Mouse (Mus musculus): ENCODE measurements around the gene Hinfp. TPM values are rescaled to one million over a fixed set of nuclear protein-coding genes. Genes with fewer than 3 reads are reported as not detected.

The Hinfp gene
- polyA plus RNA-seq, 1 experiment from 2014 or later: 21.2 TPM

DNA sequence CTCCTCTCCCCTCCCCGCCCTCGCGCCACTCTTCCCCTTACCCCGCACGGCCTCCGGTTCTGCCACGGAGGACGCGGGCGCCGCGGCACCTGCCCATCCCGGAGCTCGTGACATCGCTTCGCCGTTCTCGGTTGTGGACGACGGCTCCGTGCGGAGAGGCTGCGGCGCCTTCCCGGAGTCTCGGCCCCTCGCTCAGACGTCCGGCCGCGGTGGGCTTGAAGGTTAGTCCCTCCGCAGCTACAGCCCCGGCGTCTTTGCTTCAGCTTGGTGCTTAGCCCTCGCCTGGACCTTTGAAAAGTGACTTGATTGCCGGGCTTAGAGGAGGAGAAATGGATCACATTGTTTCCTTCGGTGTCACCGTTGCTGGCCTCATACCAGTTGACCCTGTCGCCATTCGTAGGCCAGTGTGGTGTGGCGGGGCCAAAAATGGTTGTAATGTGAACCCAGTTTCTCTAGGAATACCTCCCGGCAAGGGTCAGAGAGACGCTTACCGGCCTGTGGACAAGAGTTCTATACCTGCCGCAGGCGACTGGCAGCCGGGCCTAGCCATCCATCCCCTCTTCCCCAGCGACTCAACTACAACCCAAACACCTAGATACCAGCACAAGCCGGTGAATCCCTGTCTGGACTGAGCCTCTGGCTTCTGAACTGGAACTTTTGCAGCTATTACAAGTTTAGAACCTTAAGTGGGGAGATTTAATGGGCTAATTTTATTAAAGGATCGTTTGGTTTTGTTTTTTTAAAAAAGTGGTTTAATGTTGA lies 30.0 kb upstream of the Hinfp start:
- peak overlapping the region; percentile 99 for H3K9ac ChIP-seq (ENCODE audit: low read length)
- peaks cover 36% of the 10 kb centered on the region for H3K36me3 ChIP-seq (ENCODE audit: control insufficient read depth, insufficient read depth, low read length)
- peak overlapping the region; percentile 97 for H3K4me3 ChIP-seq (replicated peaks; ENCODE audit: low read length)
- no peak for ATAC-seq (ENCODE audit: insufficient read depth, low FRiP score)
- peak overlapping the region; percentile 96 for H3K27ac ChIP-seq (ENCODE audit: low read length)
- H3K27me3 ChIP-seq (ENCODE audit: control insufficient read depth, insufficient read depth, low read length): no peaks in the 10 kb centered on the region
- H3K4me1 ChIP-seq (ENCODE audit: control insufficient read depth, insufficient read depth, low read length): peaks cover 16% of the 10 kb centered on the region
- 0% methylated on average over 50 of the region's 50 CpGs for WGBS
- peak overlapping the region; percentile 84 for H3K4me2 ChIP-seq (ENCODE audit: low read depth, low read length)
- H3K9me3 ChIP-seq (replicated peaks; ENCODE audit: control insufficient read depth, low read length): no peaks in the 10 kb centered on the region

DNA sequence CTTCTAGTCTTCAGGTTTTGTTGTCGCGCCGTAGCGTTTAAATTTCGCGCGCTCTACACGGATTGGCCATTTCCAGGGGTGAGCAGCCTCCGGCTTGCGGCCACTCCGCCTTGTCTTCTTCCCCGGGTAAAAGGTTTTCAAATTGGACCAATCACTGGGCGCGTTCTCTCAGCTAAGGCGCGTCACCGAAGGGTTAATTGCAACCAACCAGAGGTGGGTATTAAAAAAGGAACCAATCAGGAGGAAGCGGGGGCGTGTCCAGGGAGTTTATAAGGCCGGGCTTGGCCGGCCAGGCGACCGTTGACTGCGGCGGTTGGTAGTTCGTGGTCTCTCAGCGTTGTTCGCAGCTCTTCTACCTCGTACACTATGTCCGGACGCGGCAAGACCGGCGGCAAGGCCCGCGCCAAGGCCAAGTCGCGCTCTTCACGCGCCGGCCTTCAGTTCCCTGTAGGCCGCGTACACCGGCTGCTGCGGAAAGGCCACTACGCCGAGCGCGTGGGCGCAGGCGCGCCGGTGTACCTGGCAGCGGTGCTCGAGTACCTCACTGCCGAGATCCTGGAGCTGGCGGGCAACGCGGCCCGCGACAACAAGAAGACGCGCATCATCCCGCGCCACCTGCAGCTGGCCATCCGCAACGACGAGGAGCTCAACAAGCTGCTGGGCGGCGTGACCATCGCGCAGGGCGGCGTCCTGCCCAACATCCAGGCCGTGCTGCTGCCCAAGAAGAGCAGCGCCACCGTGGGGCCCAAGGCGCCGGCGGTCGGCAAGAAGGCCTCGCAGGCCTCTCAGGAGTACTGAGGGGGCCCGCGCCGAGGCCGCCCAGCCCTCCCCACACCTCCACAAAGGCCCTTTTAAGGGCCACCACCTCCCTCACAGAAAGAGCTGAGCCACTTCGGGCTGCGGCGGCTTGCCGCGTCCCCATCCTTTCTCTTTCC lies 29.2 kb upstream of the Hinfp start, which contains the start of gene H2afx:
Gene H2afx, plus strand, starts transcription at position 299 of the 935 bp plus-strand sequence.
- under 1% methylated on average over 91 of the region's 91 CpGs for WGBS
- peak within 1 kb of the TSS; percentile 99 for H3K9ac ChIP-seq (ENCODE audit: low read length)
- ATAC-seq (ENCODE audit: insufficient read depth, low FRiP score): peak; percentile 95
- peaks cover 40% of the 10 kb centered on the region for H3K36me3 ChIP-seq (ENCODE audit: control insufficient read depth, insufficient read depth, low read length)
- peak within 1 kb of the TSS; percentile 96 for H3K27ac ChIP-seq (ENCODE audit: low read length)
- H3K4me3 ChIP-seq (replicated peaks; ENCODE audit: low read length): peak within 1 kb of the TSS; percentile 97
- H3K27me3 ChIP-seq (ENCODE audit: control insufficient read depth, insufficient read depth, low read length): no peaks in the 10 kb centered on the region
- peaks cover 16% of the 10 kb centered on the region for H3K4me1 ChIP-seq (ENCODE audit: control insufficient read depth, insufficient read depth, low read length)
- H3K4me2 ChIP-seq (ENCODE audit: low read depth, low read length): peak within 1 kb of the TSS; percentile 84
- no peaks in the 10 kb centered on the region for H3K9me3 ChIP-seq (replicated peaks; ENCODE audit: control insufficient read depth, low read length)

DNA sequence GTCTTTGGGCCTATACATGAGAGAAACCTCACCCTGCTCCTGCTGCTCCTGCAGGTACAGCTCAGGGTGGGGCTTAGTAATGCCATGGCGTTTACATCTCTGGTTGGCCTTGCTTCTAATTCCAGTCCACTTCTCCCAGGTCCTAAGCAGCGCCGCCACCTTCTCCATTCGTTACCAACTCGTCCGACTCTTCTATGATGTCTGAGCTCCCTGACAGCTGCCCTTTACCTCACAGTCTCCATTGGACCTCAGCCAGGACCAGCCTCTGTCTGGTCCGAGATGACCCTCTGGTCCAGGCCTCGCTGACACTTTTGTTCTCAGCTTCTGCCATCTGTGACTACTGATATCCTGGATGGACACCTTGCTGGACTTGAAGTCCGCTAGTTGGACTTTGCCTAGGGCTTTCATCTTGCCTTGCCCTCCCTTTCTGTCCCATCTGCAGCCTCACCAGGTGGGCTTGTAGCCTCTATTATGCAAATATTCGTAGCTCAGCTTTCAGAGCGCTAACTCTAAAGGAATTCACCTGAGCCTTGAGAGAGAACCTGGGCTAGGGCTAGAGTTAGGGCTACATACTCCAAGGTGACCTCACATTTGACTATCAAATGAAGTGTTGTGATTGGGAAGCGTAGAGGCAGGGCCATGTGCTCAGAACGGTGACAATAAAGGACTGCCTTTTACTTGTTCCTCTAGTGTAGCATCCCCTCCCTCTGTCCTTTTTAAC lies 27.6 kb upstream of the Hinfp start:
- Histone ChIP-seq H3K4me3 (replicated peaks; ENCODE audit: low read length) (no peak overlapping the region), H3K27me3 (ENCODE audit: control insufficient read depth, insufficient read depth, low read length) (no peaks in the 10 kb centered on the region), H3K36me3 (ENCODE audit: control insufficient read depth, insufficient read depth, low read length) (peaks cover 46% of the 10 kb centered on the region), H3K4me2 (ENCODE audit: low read depth, low read length) (no peak overlapping the region), H3K9ac (ENCODE audit: low read length) (no peak overlapping the region; the same call in 1 of the 2 replicates), H3K9me3 (replicated peaks; ENCODE audit: control insufficient read depth, low read length) (no peaks in the 10 kb centered on the region), H3K27ac (ENCODE audit: low read length) (no peak overlapping the region), H3K4me1 (ENCODE audit: control insufficient read depth, insufficient read depth, low read length) (peaks cover 16% of the 10 kb centered on the region)
- no peak for ATAC-seq (ENCODE audit: insufficient read depth, low FRiP score)
- 96% methylated on average over 13 of the region's 13 CpGs for WGBS

DNA sequence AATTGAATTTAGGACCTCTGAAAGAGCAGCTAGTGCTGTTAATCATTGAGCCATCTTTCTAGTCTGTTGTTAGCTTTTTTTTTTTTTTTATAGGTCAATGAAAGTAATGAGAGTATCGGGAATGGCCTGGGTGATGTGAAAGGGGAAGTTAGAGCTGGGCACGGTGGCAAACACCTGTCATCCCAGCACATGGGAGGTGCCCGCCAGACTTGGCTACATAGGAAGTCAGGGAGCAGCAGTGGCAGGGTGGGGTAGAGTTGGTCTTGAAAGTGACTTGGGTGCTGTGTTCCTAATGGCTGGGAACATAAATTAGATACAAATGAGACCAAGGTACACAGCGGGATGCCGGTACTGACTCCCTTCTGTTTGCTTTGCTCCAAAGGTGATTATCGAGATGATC lies 25.3 kb upstream of the Hinfp start:
- Histone ChIP-seq H3K4me2 (ENCODE audit: low read depth, low read length) (no peak overlapping the region), H3K27me3 (ENCODE audit: control insufficient read depth, insufficient read depth, low read length) (no peaks in the 10 kb centered on the region), H3K9ac (ENCODE audit: low read length) (no peak overlapping the region), H3K27ac (ENCODE audit: low read length) (no peak overlapping the region), H3K36me3 (ENCODE audit: control insufficient read depth, insufficient read depth, low read length) (peaks cover 39% of the 10 kb centered on the region), H3K4me3 (replicated peaks; ENCODE audit: low read length) (no peak overlapping the region), H3K9me3 (replicated peaks; ENCODE audit: control insufficient read depth, low read length) (no peaks in the 10 kb centered on the region), H3K4me1 (ENCODE audit: control insufficient read depth, insufficient read depth, low read length) (peaks cover 9% of the 10 kb centered on the region)
- no peak for ATAC-seq (ENCODE audit: insufficient read depth, low FRiP score)
- 86% methylated on average over 6 of the region's 6 CpGs for WGBS

DNA sequence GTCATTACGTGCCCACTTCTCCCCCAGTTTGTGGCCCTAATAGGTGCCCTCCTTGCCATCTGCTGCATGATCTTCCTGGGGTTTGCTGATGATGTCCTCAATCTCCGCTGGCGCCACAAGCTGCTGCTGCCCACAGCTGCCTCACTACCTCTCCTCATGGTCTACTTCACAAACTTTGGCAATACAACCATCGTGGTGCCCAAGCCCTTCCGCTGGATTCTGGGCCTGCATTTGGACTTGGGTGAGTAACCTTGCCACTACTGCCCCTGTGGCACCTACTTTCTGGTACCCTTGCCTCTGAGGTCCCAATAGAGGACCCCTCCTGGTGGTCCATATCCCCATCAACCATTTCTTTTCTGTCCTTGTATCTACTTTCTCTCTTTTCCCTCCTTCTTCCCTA lies 22.5 kb upstream of the Hinfp start:
- no peak overlapping the region for H3K27ac ChIP-seq (ENCODE audit: low read length)
- no peak for ATAC-seq (ENCODE audit: insufficient read depth, low FRiP score)
- peaks cover 10% of the 10 kb centered on the region for H3K4me1 ChIP-seq (ENCODE audit: control insufficient read depth, insufficient read depth, low read length)
- H3K27me3 ChIP-seq (ENCODE audit: control insufficient read depth, insufficient read depth, low read length): no peaks in the 10 kb centered on the region
- H3K4me3 ChIP-seq (replicated peaks; ENCODE audit: low read length): peak overlapping the region; percentile 93
- peaks cover 29% of the 10 kb centered on the region for H3K36me3 ChIP-seq (ENCODE audit: control insufficient read depth, insufficient read depth, low read length)
- WGBS: 93% methylated on average over 5 of the region's 5 CpGs
- H3K9ac ChIP-seq (ENCODE audit: low read length): peak overlapping the region; percentile 93
- peak overlapping the region; percentile 79 for H3K4me2 ChIP-seq (ENCODE audit: low read depth, low read length)
- no peaks in the 10 kb centered on the region for H3K9me3 ChIP-seq (replicated peaks; ENCODE audit: control insufficient read depth, low read length)

DNA sequence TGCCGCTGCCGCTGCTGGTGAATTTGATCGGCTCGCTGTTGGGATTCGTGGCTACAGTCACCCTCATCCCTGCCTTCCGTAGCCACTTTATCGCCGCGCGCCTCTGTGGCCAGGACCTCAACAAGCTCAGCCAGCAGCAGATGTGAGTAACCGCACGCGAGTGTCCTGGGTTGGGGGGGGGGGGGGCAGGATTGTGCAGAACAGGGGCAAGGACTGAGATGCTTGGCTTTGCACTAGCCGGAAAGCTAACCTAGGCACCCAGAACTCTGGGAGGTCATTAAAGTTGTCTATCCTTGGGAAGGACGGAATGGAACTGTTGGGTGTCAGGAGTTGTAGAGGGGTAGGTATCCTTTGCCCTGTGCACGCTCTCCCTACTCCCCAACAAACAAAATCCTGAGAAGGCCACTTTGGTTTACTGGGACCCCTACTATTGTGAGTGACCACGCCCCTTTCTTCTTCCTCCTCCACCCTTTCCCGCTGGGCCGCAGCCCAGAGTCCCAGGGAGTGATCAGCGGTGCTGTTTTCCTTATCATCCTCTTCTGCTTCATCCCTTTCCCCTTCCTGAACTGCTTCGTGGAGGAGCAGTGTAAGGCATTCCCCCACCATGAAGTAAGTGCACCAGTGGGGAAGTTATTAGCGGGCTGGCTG lies 21.7 kb upstream of the Hinfp start:
- Histone ChIP-seq H3K4me1 (ENCODE audit: control insufficient read depth, insufficient read depth, low read length) (peaks cover 10% of the 10 kb centered on the region), H3K9ac (ENCODE audit: low read length) (peak overlapping the region; percentile 93), H3K27me3 (ENCODE audit: control insufficient read depth, insufficient read depth, low read length) (no peaks in the 10 kb centered on the region), H3K4me2 (ENCODE audit: low read depth, low read length) (peak overlapping the region; percentile 79), H3K4me3 (replicated peaks; ENCODE audit: low read length) (peak overlapping the region; percentile 93), H3K9me3 (replicated peaks; ENCODE audit: control insufficient read depth, low read length) (no peaks in the 10 kb centered on the region), H3K36me3 (ENCODE audit: control insufficient read depth, insufficient read depth, low read length) (peaks cover 22% of the 10 kb centered on the region), H3K27ac (ENCODE audit: low read length) (peak overlapping the region; percentile 97)
- under 1% methylated on average over 22 of the region's 22 CpGs for WGBS
- ATAC-seq (ENCODE audit: insufficient read depth, low FRiP score): peak; percentile 38; the same call in 1 of the 2 replicates

DNA sequence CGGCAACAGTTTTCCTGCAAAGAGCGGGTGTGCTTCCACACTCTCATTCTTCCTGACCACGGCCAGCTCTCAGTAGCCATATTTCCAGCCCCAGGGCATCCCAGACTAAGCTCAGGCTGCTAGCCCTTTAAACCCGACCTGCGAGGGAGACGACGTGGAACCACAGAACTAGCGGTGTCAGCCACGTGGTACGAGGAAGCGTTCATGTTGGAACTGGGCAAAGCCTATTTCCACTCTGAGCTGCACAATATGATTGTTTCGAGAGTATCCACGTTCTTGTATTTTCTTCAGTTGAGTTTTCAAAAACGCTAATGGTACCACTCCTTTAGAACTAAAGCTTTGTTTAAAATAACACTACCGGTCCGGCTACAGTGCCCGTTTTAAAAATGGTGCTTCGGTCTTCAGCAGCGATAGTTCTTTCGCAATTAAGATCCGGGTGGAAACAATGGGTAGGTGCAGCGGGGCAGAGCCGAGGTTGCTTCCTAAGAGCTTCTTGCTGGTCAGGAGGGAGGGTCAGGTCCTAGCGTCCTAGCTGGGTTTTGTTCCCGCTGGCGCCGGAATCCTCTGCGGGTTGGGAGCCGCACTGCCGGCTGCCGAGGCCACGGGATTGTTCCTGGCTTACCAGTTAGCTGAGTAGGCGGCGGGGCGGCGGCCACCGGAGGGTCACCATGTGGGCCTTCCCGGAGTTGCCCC lies 21.0 kb upstream of the Hinfp start:
- WGBS: under 1% methylated on average over 38 of the region's 38 CpGs
- H3K27me3 ChIP-seq (ENCODE audit: control insufficient read depth, insufficient read depth, low read length): no peaks in the 10 kb centered on the region
- H3K4me1 ChIP-seq (ENCODE audit: control insufficient read depth, insufficient read depth, low read length): peaks cover 10% of the 10 kb centered on the region
- ATAC-seq (ENCODE audit: insufficient read depth, low FRiP score): peak; percentile 92
- H3K9ac ChIP-seq (ENCODE audit: low read length): peak overlapping the region; percentile 93
- no peaks in the 10 kb centered on the region for H3K9me3 ChIP-seq (replicated peaks; ENCODE audit: control insufficient read depth, low read length)
- H3K4me2 ChIP-seq (ENCODE audit: low read depth, low read length): peak overlapping the region; percentile 79
- peak overlapping the region; percentile 93 for H3K4me3 ChIP-seq (replicated peaks; ENCODE audit: low read length)
- H3K36me3 ChIP-seq (ENCODE audit: control insufficient read depth, insufficient read depth, low read length): peaks cover 17% of the 10 kb centered on the region
- H3K27ac ChIP-seq (ENCODE audit: low read length): peak overlapping the region; percentile 97

DNA sequence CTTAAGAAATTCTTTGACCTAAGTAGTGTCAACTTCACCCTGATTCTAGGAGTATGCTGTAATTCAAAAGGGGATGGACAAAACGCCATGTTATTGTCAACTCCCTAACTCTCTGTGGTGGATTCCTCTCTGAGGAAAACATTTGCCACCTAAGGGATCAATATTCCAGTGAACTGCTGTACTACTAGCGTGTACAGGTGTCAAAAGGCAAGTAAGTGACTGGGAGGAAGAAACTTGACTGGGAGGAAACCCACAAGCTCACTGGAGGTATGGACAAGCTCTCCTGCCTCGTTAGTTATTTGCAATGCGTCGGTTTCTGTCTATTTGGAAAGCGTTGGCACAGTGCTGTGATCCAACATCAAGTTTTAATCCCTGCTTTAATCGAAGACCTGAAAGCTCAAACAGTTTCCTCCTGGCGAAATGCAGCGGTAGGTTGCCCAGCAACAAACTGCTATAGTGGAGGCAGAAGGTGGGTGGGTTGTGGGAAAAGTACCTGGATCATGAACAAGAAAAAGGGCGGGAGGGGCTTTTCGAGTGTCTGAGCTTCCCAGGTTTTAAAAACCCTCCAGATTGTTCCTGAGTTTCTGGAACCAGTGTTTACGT lies 20.4 kb upstream of the Hinfp start, which contains the start of gene Dpagt1:
Gene Dpagt1, plus strand, starts transcription at position 252 of the 603 bp plus-strand sequence.
- ATAC-seq (ENCODE audit: insufficient read depth, low FRiP score): peak; percentile 42; the same call in 1 of the 2 replicates
- Histone ChIP-seq H3K27ac (ENCODE audit: low read length) (peak within 1 kb of the TSS; percentile 97), H3K4me1 (ENCODE audit: control insufficient read depth, insufficient read depth, low read length) (peaks cover 10% of the 10 kb centered on the region)

More for the DNA sequence above, 20.4 kb upstream of the Hinfp start, which contains the start of gene Dpagt1:
- Histone ChIP-seq H3K27me3 (ENCODE audit: control insufficient read depth, insufficient read depth, low read length) (no peaks in the 10 kb centered on the region), H3K4me2 (ENCODE audit: low read depth, low read length) (peak within 1 kb of the TSS; percentile 79), H3K9me3 (replicated peaks; ENCODE audit: control insufficient read depth, low read length) (no peaks in the 10 kb centered on the region), H3K4me3 (replicated peaks; ENCODE audit: low read length) (peak within 1 kb of the TSS; percentile 93), H3K9ac (ENCODE audit: low read length) (peak within 1 kb of the TSS; percentile 93), H3K36me3 (ENCODE audit: control insufficient read depth, insufficient read depth, low read length) (peaks cover 13% of the 10 kb centered on the region)
- WGBS: 1% methylated on average over 12 of the region's 12 CpGs
